Mouse (Mus musculus) lung, postnatal 25 days (tissue): ENCODE results near the gene Myof.

Experiments
- DNase-seq: peaks from one replicate; pipeline ENCODE4 v3.0.0; 2022; ENCODE audit warnings: low spot score

Myof gene

GRCm38 (mm10) chr19:37954236-37954635, 89.1 kb downstream of the Myof start:
- DNase-seq, result no peak

GRCm38 (mm10) chr19:37946696-37947095, 96.7 kb downstream of the Myof start:
- DNase-seq, result no peak

- DNase-seq, result no peak
Measured at GRCm38 (mm10) chr19:37946053-37946452, 97.3 kb downstream of the Myof start.

- DNase-seq, result no peak
Measured at GRCm38 (mm10) chr19:37939203-37939602, 104.2 kb downstream of the Myof start.

- no peak for DNase-seq
Measured at GRCm38 (mm10) chr19:37937092-37937491, 106.3 kb downstream of the Myof start.

GRCm38 (mm10) chr19:37934640-37935039, 108.7 kb downstream of the Myof start:
- no peak for DNase-seq

- DNase-seq, result no peak
Measured at GRCm38 (mm10) chr19:37932198-37932597, 111.2 kb downstream of the Myof start.

GRCm38 (mm10) chr19:37927911-37928310, 115.5 kb downstream of the Myof start:
- DNase-seq, result no peak

GRCm38 (mm10) chr19:37925323-37925722, 118.1 kb downstream of the Myof start:
- DNase-seq, result no peak

GRCm38 (mm10) chr19:37924266-37924665, 119.1 kb downstream of the Myof start:
- no peak for DNase-seq

GRCm38 (mm10) chr19:37921098-37921497, 122.3 kb downstream of the Myof start:
- no peak for DNase-seq

- peak; percentile 50 for DNase-seq
Measured at GRCm38 (mm10) chr19:37918515-37918932, 124.9 kb downstream of the Myof start.

- peak; percentile 13 for DNase-seq
Measured at GRCm38 (mm10) chr19:37914261-37914660, 129.1 kb downstream of the Myof start.

GRCm38 (mm10) chr19:37912501-37912900, 130.9 kb downstream of the Myof start:
- peak; percentile 14 for DNase-seq

GRCm38 (mm10) chr19:37909830-37910261, 133.5 kb downstream of the Myof start:
- DNase-seq, result no peak

- DNase-seq, result no peak
Measured at GRCm38 (mm10) chr19:37907451-37908320, 135.7 kb downstream of the Myof start.

- DNase-seq, result no peak
Measured at GRCm38 (mm10) chr19:37906916-37907315, 136.5 kb downstream of the Myof start.

- DNase-seq, result no peak
Measured at GRCm38 (mm10) chr19:37896081-37896480, 147.3 kb downstream of the Myof start.

GRCm38 (mm10) chr19:37891006-37891405, 152.4 kb downstream of the Myof start:
- DNase-seq, result no peak

GRCm38 (mm10) chr19:37886355-37887120, 156.8 kb downstream of the Myof start:
- DNase-seq, result peak; percentile 73

GRCm38 (mm10) chr19:37881431-37882081, 161.8 kb downstream of the Myof start:
- DNase-seq, result no peak

- DNase-seq, result no peak
Measured at GRCm38 (mm10) chr19:37877511-37878167, 165.7 kb downstream of the Myof start.
